Mouse (Mus musculus) neural tube, embryonic 10.5 days (tissue): Measurements from ENCODE around the gene Dnajc14.

Experiments
- DNase-seq: peaks from one replicate; pipeline ENCODE4 v3.0.0-alpha.2; 2017; ENCODE audit warnings: low spot score; ENCODE audit errors: extremely low spot score

The Dnajc14 gene

DNA sequence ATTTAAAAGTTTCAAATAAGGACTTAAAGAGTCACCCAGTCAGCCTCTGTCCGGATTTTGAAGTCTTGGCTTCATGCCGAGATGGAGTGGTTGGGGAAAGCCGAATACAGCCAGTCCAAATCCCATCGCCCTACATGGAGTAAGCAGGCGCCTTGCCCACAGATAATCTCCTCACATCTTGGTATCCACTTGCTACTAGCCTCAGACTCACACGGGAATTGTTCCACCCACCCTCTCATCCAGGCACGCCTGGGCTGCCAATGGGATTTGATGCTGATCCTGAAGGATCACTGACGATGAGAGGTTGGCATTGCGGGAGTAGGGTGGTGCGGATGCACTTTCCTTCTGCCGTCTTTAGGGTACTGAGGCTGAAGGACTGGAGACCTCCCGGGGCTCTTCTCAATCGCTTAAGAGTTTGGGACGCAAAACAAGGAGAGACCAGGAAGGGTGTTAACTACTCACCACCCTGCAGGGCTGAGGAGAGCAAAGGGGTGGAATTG lies at the start of gene Dnajc14:
TSS of gene Dnajc14 (plus strand) at position 292 of the 500 bp plus-strand sequence.
- DNase-seq: no peak

DNA sequence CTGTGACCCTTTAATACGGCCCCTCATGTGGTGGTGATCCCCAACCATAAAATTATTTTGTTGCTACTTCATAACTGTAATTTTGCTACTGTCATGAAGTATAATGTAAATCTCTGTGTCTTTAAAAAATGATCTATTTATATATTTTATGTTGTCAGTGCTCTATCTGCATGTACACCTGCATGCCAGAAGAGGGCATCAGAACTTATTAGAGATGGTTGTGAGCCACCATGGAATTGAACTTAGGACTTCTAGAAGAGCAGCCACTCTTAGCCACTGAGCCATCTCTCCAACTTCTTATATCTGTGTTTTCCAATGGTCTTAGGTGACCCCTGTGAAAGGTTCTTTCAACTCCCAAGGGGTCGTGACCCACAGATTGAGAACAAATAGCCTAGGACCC lies 31.0 kb upstream of the Dnajc14 start:
- DNase-seq: no peak

DNA sequence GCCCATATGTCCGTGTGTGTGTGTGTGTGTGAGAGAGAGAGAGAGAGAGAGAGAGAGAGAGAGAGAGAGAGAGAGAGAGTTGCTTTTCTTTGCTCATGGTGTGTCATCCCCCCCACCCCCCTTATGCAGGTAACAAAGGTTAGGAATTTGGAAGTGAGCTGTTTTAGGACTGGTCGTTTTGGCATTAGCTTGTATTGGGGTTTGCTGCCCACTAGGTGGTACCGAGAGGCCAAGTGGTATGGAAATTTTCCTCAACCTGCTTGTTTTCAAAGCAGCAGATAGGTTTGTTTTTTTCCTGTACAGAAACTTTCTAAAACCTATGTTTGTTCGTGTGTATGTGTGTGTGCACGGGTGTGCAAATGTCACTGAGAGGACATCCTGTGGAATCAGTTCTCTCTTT lies 30.2 kb upstream of the Dnajc14 start:
- DNase-seq: no peak

DNA sequence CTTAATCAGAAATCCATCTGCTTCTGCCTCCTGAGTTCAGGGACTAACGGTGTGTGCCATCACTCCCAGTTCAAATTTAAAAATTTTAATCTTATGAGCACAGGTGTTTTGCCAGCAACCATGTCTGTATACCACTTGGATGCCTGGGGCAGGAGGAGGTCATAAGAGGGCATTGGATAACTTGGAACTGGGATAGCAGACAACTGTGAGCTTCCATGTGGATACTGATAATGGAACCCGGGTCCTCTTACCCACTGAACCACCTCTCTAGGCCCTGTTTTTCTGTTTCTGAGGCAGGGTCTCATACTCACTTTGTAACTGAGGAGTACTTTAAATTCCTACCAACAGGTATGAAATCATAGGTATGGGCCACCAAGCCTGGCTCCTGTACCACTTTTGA lies 25.4 kb upstream of the Dnajc14 start:
- no peak for DNase-seq

DNA sequence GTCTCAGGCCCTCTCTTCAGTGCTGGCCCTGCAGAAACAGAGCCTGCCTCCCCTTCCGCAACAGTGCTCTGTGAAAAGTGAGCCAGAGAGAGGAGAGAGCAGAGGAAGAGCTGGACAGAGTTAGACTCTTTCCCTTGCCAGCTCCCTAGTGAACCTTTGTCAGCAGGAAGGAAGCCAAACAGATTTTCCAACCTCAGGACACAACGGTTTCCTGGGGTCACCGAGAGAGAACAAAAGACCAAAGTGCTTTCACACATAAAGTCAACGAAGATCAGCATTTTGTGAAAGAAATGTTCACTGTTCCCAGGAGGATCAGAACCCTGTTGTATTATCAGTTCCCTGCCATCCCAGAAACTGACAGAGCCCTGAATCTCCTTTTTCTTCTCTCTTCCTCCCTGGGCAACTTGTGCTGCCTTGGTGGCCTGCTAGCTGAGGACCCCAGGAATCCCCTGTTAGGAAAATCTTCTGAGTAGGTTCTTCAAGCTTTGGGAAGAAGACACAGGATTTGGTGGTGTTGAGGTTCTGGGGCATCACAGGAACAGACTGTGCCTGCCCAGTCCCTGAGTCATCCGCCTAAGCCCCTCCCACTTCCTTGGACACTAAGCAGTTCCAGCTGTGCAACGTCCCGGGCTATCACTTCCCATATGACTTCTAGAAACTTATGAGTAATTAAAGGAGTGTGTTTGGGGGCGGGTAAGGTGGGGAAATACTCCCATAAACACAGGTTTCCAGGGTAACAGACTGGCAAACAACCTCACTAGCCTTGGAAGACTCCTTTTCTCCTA lies 24.7 kb upstream of the Dnajc14 start:
- peak; percentile 42 for DNase-seq

DNA sequence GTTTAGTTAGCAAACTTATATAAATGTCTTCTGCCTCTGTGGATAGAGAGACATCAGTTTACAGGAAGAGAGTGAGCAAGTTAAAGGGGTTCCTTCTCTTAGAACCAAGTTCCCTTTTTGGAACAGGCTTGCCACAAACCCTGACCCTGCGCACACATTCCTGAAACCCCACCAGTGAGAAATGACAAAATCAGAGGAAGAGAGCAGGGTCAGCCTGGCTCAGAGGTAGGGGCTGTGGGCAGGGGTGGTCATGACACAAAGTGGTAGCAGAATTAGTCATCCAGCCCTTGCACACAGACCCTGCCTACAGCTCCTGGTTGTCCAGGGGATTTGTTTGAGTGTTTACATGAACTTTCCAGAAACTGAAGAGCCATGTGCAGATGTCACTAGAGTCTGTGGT lies 23.7 kb upstream of the Dnajc14 start:
- no peak for DNase-seq

DNA sequence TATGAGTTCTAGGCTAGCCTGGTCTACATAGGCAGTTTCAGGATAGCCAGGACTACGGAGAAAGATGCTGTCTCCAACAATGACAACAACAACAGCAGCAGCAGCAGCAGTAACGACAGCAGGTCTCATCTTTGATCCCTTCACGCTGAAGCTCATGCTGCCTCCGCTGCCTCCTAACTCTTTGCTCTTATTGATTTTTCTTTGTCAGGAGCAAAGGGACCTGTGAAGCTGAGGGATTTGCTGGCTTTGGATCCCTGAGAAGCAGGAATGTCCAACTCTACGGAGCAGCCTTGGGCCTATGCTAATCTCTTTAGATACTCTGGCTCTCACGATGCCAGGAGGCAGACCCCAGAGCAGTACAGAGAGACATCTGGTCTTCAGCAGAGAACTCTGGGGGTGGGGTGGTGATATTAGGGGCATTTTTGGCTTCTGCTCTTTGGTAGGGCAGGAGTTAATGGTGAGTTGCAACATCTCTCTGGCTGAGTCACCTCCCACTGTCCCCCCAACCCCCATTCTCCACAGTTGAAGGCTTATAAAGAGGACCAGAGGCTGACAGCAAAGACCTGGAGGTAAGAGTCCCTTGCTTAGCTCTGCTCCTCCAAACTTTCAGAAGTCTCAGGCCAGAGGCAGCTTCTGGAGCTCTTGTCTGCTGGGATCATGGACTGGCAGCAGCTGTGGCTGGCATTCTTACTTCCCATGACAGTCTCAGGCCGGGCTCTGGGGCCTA lies 13.3 kb upstream of the Dnajc14 start, which contains the start of gene Mmp19:
TSS of gene Mmp19 (plus strand) at position 513 of the 727 bp plus-strand sequence.
- no peak for DNase-seq

DNA sequence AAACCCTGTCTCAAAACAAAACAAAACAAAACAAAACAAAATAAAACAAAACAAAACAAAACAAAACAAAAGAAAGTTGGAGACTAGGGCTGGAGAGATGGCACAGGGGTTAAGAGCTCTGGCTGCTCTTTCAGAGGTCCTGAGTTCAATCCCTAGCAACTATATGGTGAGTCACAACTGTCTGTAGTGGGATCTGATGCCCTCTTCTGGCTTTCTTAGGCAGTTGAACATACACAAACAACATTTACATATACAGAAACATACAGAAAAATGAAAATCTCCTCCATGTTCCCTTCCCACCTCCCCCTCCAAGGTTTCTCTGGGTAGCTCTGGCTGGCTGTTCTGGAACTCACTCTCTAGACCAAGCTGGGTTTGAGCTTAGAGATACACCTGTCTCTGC lies 11.8 kb upstream of the Dnajc14 start:
- DNase-seq: no peak

DNA sequence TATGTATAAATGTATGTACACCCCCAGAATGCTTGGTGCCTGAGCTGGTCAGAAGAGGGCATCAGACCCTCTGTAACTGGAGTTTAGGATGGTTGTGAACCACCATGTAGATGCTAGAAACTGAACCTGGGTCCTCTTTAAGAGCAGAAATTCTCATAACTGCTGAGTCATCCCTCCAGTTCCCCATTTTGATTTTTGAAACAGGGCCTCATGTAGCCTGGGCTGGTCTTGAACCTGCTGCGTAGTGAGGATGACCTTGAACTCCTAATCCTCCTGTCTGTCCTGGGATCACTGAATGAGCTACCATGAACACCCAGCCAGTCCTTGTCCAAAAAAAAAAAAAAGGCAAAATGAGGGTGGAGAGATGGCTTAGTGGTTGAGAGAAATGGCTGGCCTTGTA lies 10.6 kb upstream of the Dnajc14 start:
- DNase-seq: no peak

DNA sequence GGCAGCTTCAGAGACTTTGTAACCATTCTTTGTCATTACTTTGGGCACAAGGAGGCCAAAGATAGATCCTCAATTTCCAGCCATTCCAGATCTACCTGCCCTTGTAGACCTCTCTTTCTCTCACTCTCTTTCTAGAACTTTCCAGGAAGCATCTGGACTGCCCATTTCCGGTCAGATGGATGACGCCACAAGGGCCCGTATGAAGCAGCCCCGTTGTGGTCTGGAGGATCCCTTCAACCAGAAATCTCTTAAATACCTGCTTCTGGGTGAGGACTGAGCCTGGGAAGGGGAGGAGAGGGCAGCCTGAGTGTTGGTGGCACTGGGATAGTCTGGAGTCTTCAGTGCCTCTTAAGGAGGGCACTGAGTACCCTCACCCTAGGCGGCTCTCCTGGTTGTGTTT lies 9.5 kb upstream of the Dnajc14 start:
- no peak for DNase-seq

DNA sequence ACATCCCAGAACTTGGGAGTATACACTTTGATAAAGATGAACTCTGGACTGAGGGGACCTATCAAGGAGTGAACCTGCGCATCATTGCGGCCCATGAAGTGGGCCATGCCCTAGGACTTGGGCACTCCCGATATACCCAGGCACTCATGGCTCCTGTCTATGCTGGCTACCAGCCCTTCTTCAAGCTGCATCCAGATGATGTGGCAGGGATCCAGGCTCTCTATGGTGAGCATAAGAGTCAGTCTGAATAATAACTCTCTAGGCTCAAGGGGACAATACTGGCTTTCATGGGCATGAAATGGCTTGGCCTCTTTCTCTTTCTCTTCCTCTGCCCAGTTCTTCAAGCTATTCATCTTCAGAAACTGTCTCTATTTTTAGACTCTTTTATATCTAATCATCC lies 8.3 kb upstream of the Dnajc14 start:
- no peak for DNase-seq

DNA sequence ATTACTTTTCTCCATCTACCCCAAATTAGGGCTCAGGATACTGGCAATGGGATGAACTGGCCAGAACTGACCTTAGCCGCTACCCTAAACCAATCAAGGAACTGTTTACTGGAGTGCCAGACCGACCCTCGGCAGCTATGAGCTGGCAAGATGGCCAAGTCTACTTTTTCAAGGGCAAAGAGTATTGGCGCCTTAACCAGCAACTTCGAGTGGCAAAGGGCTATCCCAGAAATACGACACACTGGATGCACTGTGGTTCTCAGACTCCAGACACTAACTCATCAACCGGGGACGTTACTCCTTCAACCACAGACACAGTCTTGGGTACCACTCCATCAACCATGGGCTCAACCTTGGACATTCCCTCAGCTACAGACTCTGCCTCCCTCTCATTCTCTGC lies 5.2 kb upstream of the Dnajc14 start:
- DNase-seq: no peak

DNA sequence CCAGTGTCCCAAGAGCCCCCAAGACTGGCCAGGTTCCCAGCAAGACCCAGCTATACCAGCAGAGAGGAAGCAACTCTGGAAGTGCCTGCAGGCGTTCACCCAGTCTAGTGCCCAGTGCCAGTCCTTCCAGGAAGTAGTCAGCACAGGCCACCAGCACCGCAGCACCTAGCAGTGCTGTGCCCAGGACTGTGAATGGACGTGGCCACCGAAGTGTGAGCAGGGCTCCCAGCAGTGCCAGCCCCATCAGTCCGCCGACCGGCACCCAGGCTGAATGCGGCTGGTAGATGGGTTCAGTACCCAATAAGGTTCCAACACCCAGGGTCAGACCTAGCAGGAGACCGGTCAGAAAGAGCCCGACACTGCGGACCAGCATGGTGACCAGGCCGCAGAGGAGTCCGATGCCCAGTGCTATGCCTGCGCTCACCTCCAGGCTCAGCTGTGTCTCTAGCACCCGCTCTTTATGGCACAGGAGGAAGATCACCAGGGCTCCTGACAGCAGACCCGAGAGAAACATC lies 1.8 kb upstream of the Dnajc14 start:
- DNase-seq: no peak

DNA sequence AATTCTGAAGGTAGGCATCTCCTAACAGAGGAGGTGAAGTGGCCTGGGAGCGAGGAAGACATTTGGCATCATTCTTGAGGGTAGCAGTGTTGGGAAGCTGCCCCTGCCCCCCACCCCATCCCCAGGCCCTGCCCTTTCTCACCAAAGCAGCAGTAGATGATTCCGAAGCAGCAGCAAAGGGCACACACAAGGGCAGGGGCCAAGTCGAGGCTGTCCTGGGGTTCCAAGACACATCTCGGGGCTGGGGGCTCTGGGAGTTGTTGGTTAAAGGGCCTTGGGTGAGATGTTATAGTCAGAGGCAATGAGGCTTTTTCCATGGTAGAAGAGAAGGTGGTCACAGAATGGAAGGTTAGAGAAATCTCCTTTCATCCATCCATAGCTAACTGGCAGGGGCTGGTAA lies 906 bp upstream of the Dnajc14 start:
- DNase-seq: no peak

DNA sequence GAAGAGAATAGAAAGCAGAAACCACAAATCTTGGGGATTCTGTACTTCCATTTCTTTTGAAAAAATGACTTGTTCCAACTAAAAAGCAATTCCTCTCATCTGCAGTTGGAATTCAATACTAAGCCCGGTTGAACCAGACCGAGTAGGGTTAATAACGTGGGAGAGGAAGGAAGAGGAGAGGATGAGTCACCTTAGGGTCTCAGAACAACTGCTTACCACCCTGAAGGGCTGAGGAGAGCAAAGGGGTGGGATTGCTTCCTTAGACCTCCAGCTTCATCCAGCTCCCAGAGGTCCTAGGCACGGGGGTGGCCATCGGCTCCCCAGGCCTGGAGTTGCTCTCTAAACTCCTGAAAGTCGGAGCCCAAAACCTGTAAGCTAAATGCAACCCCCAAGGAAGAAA lies 501 bp upstream of the Dnajc14 start:
- DNase-seq: no peak

DNA sequence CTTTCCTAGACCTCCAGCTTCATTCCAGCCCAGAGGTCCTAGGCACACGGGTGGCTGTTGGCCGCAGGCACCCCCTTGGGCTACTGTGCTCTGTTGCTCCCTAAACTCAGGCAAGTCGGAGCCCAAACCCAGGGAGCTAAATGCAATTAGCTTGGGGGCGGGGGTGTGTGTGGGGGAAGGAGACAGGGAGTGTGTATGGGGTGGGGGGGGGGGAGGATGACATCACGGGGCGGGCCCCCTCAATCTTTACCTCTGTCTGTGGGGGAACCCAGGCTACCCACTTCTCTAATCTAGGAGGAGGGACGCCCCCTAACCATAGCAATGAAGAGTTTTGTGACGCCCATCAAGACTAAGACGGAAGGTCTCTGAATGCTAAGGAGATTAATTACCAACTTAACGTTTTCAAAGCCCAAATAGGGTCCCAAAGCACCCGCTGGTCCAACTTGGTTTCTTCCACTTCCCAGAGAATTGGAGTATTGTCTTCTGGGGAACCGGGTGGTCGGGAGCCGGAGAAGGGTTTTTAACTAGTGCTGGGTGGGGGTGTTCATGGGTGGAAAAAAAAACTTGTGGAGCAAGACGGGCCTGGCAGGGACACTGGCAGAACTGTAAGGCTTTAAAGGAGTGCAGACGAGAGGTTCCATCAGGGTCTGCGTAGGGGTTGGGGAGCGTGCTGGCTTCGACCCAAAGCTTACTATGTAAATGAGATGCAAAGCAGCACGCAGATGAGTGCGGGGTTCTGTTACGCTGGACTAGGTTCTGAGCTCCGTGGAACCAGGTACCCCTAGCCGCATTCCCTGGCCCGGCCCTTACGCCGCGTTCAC lies 619 bp downstream of the Dnajc14 start, which contains the start of gene Tmem198b:
TSS of gene Tmem198b (minus strand) at position 100 of the 821 bp plus-strand sequence.
- peak; percentile 85 for DNase-seq

DNA sequence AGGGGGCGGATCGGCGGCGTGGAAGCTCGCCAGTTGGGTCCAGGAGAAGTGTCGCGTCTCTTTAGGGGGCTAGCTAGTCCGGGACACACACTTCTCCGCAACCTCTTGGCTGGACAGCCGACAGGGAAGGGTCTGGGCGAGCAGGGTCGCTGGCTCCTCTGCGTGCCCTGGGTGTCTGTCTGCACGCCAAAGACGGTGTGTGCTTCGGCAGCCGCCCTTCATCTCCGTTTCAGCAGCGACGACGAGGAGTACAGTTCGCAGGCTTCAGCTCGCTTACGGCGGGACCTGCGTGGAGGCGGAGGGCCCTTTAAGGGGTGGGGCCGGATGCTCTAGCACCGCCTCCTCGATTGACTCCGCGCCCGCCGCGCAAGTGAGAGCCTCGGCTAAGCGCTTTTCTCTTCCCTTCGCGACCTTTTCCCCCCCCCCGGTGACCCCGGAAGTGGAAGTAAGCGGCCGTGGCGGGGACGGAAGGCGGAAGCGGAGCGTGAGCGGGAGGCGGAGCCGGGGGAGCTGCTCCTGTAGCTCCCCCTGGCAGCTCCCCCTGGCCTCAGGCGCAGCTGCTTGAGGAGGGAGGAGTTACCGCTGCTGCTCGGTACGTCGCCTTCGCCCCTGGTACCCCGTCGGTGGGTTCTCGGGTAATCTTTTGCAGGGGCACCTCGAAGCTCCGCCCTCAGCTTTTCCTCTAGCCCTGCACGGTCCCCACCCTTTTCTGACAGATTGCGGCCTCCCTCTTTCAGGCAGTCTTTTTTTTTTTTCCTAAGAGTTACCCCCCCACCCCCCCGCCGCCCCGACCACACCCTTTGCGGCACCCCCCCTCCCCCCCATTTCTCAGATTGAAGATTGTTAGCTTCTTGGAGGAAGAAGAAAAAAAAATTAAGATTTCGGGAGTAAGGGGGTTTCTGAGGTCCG lies 1.5 kb downstream of the Dnajc14 start:
- DNase-seq: peak; percentile 99

DNA sequence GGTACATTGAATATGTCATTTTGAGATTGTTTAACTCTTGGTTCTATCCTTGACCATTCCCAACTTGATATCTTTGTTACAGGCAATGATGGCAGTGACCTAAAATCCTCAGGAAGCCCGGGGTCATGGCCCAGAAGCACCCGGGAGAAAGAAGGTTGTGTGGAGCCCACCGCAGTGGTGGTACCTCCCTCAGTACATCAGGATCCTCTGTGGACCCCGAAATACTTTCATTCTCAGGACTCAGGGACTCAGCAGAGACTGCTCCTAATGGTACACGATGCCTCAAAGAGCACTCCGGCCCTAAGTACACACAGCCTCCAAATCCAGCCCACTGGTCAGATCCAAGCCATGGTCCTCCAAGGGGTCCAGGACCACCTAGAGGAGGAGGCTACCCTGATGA lies 2.2 kb downstream of the Dnajc14 start:
- DNase-seq: no peak

DNA sequence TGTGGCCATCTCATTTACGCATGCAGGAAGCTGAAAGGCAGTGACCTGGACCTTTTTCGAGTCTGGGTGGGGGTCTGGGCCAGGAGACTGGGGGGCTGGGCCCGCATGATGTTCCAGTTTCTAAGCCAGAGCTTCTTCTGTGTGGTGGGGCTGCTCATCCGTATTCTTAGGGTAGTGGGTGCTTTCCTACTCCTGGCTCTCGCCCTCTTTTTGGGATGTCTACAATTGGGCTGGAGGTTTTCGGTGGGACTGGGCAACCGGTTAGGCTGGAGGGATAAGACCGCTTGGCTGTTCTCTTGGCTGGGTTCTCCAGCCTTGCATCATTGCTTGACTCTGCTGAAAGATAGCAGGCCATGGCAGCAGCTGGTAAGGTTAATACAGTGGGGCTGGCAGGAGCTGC lies 3.2 kb downstream of the Dnajc14 start:
- no peak for DNase-seq

DNA sequence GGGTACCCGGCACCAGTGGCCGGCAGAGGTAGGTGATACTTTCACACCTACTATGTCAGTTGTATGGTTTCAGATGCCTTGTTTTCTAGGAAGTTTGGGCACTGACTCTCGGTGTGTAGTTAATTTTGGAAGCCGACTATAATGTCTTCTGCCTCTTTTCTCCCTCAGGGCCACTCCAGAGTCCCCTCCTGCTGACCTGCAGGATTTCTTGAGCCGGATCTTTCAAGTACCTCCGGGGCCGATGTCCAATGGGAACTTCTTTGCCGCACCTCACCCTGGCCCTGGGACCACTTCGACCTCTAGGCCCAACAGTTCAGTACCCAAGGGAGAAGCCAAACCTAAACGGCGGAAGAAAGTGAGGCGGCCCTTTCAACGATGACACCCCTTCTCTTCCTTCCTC lies 13.2 kb downstream of the Dnajc14 start, which contains the start of gene Sarnp:
TSS of gene Sarnp (plus strand) at position 301 of the 400 bp plus-strand sequence.
- DNase-seq: no peak
